Mouse (Mus musculus) layer of hippocampus, postnatal 36 days (tissue): ENCODE results near the gene Slc36a4. TPM values are rescaled to one million over a fixed set of nuclear protein-coding genes. Genes with fewer than 3 reads are reported as not detected.
A peak's percentile ranks its signal among the peaks of the same experiment; 100 is the strongest.

Source experiments
- DNase-seq, 2 experiments: peaks; one replicate each; pipeline ENCODE4 v3.0.0; 2022
- total RNA-seq, 2 experiments: library from RNA; stranded (reverse); gene quantifications; 2 replicates each; pipeline ENCODE4 v1.2.3; 2021

Gene Slc36a4
- 10 to 100 TPM; 45.6 to 47.5 TPM for total RNA-seq

DNA sequence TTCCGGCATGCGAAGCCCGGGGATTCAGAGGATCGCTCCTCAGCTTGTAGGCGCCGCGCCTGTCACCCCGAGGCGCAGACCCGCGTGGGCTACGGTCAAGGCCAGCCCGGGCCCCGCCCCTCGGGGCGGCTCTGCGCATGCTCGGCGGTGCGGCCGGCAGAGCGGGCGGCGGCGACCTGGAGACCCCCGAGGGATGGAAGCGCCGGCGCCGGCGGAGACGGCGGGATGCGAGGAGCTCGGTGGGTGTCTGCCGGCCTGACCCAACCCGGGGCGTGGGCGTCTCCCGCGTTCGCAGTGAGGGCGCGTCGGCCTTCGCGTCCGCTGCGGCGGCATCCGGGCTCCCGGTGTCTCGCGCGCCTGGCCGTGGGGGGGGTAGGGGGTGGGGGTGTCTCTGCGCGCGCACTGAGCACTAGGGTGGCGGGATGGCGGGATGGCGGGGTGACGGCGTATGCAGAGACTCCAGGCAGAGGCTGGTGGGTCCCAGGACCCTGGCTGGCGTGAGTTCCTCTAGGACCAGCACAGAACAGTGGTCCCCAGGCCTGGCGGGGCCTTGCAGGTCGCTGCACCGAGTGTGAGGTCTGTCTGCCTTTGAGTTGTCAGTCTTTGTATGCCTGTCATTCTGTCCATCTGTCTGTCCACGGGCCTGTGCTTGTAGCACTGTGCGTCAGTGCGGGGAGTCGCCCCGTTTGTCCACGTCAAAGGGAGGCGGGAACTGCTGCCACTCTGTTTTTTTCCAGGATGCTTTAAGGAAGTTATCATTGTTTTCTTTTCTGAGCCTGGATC is at the start of gene Slc36a4:
TSS of gene Slc36a4 (plus strand) at position 140 of the 783 bp plus-strand sequence.
- peak; percentile 74 to 75 for DNase-seq

DNA sequence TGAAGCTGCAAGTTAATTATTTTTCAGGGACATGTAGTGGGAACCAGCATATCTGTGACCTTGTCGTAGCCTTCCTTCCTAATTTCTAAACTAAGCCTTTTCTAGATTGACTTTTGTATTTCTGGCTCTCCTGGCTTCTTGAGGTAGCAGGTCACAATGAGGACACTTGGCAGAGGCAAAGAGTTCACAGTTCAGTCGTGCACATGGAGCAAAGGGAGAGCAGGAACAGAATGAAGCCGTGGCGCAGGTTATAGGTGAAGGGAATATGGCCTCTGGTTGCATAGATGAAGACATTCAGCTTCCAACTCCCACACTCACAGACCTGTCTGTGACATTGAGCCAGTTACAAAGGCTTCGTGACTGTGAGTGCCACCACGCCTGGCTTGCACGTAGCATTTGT is 44.9 kb upstream of the Slc36a4 start:
- DNase-seq: no peak

DNA sequence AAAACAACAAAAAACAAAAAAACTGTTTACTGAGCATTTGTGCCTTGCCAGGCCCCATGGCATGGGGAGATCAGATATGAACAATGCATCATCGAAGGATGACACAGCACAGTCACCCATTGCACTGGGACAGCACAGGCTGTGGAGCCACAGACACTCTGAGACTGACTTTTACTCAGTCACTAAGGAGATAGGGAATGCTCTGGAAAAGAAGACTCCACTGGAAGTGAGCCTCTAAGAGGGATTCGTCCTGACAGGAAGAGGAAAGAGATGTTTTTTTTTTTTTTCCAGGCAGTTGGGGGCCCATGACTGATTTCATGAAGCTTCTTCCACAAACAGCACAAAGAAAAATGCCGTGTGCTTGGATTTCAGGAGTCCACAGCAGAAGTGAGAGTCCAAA is 40.1 kb upstream of the Slc36a4 start:
- no peak for DNase-seq

DNA sequence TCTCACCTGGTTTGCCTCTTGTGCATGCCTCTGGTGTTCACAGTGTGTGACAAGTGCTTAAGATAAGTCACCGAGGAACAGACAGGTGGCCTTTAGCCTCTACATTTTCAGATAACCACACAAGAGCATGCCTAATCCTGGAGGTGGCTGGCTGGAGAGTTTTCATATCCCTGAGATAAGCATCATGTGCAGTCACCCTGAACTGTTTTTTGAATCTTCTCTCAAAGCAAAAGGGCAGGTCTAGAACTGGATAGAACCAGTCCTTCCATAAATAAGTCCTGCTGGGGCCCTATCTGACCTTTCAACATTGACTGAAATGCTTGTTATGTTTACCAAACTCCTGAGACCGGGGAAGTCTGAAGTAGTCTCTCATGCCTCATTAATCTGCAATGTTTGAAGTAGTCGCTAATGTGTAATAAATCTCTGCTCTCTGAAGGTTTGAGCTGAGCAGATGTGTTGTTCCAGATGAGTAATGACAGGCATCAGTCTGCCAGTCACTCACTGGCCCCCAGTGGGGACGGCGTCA is 39.5 kb upstream of the Slc36a4 start:
- DNase-seq: no peak

DNA sequence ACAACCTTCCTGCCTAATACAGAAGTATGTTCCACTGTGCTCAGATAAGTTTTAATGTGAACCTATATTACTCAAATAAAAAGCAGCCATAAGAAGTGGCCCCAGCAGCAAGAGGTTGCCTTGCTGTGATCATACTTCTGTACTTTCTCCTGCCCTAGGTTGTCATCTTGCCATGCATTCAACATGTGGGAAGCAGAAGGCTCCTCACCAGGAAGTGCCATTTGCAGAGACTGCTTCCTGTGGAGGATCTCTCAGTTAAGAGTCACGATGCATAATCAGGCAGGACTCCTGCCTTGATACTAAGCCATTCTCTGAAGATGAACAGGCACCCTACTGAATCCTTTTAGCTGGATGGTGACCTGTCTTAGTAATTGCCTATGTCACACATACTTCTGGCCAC is 37.3 kb upstream of the Slc36a4 start:
- no peak for DNase-seq

DNA sequence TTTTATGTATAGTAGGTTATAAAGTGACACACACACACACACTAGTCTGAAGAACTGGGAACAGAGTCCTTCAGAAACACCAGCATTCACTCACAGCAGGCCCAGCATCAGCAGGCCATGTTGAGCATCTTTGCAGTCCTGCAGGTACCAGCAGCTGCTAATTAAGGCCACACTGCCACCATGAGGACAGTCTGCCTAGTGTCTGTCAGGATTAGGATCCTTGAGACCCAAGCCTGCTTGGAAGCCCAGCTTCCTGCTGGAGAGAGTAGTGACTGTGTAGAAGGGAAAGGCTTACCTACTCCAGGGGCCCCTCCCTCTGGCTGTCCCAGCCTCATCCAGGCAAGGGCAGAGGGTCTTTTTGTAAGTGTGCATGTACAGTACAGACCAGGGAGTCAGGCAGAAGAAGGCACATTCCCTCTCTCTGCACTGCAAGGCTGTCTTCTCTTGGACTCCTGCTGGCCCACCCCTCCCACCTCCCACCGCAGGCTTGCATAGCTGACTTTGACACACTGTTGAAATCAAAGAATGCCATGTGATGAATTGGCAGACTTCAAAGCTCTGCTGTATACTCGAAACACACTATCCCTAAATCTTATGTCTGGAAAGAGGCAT is 27.6 kb upstream of the Slc36a4 start:
- DNase-seq: peak; percentile 68 to 69

DNA sequence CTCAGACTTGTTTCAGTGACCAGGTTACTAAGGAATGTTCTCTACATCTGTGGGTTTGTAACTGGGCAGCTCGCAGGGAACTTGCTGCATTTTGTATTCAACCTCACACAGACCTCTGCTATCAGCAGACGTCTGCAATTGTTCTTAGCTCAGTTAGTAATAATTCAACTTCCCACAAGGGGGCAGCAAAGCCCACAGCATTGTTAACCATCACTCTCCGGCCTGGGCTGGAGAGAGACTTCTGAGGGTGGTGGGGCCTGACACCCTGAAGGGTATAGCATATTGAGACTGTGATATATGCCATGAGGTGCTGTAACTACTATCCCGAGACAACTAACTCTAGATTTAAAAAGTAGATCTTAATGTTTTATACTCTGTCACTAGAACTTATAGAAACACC is 24.3 kb upstream of the Slc36a4 start:
- peak; percentile 35 to 77 for DNase-seq

DNA sequence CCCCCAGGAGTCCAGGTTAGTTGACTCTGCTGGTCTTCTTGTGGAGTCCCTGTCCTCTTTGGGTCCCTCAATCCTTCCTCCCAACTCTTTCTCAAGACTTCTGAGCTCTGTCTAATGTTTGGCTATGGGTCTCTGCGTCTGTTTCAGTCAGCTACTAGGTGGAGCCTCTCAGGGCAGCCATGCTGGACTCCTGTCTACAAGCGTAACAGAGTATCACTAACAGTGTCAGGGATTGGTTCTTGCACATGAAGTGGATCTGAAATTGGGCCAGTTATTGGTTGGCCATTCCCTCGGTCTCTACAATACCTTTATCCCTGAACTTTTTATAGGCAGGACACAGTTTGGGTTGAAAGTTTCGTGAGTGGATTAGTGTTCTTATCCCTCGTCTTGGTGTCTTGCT is 22.2 kb upstream of the Slc36a4 start:
- DNase-seq: no peak

DNA sequence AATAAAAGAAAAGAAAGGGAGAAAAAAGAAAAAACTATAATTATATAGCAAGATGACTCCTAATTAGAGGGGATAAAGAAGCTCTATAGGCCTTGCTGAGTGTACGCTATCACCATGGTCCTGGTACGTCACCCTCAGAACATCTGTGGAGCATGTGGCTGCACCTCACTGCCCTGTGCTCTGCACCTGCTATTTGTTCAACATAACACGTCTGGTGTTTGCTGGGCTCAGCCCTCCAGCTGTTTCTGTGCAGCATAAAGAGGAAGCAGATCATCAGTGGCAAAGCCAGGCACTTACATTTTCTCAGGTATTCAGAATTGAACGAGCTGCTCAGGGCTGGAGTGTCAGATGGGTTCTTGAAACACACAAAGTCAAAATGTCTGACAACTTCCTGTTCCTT is 15.7 kb upstream of the Slc36a4 start:
- DNase-seq: no peak

DNA sequence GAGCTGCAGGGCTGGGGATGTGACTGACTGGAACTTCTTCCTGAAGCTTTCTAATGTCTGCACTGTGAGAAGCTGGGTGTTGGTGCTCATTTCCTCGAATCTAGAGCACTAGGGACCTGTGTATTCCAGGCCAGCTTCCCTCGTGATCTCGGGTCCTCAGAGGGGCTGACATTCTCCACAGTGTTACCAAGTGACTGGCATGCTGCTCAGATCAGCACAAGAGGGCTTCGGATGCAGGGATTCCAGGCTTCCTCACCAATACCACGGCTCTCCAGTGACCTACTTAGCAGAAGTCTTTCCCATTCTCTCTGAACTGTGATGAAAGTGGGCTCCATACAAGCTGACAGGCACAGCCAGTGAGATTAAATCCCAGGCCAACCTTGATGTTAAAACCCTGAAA is 14.5 kb upstream of the Slc36a4 start:
- no peak for DNase-seq

DNA sequence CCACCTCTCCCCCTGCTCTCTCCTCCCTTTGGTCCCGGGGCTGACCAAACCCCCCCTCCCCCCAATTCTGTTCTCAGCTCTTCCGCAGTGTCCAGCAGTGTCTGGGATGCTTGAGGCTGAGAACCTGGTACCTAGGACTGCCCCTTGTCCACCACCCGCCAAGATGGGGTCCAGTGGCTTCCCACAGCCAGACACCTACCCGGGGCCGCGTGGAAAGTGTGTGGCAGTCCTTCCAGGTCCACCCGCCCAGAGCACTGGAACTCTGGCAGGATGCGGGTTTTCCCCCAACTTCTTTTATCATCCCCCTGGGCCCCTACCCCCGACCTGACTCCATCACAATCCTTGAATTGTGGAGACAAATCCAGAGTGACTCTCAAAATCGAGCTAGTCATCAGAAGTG is 3.8 kb upstream of the Slc36a4 start:
- no peak for DNase-seq

DNA sequence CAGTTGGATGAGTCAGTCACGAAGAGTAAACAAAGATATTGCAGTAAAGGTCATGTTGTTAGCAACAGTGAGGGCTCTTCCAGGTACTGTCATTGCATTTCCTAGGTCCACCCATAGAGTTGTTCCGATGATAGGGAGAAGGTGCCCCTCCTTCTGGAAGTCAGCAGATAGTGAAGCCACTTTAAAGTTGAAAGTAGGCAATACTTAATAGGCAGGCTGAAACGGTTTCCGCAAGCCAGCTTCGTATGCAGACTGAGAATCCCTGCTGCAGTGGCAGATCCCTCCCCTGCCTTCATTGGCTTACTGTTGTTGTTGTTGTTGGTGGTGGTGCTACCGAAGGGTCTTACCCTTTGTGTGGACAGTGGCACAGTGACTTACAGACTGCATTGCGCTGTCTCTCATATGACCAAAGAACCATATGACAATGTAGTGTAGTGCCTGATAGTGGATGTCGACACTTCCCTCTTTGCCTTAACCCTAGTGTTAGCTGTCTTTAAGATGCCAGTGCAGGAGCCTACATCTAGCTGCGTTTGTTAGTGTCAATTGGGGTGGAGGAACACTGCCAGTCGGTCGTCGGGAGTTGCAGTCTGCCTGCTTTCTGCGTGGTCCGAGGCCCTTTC is 449 bp upstream of the Slc36a4 start:
- no peak for DNase-seq

DNA sequence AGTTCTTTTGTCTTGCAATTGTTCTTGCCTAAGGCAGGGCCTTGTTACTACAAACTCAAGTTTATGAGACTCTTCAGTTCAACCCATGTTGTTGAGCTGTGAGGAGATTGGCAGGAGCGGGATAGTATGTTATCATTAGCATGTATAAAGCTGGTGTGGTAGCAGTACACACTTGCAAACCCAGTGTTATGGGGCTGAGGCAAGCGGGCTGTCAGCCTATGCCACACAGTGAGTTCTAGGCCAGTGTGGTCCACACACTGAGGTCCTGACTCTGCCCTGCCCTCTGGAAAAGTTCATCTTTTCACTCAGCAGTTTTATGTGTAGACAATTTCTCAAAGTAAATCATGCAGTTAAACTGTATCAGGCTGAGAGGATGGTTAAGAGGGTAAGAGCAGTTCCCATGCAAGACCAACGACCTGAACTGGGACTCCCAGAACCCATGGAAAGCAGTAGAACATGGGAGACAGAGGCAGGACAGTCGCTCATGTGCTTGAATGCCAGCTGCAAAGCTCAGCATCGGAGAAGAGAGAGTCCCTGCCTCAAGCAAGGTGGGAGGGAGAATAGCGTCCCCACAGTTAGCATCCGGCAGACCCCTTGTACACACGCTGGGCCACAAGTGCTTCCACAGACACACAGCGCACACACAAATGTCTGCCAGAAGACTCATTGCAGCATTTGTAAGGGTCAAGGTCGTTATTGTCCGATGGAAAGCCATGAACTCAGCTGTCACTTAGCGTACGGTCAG is 1.5 kb downstream of the Slc36a4 start:
- DNase-seq: no peak

DNA sequence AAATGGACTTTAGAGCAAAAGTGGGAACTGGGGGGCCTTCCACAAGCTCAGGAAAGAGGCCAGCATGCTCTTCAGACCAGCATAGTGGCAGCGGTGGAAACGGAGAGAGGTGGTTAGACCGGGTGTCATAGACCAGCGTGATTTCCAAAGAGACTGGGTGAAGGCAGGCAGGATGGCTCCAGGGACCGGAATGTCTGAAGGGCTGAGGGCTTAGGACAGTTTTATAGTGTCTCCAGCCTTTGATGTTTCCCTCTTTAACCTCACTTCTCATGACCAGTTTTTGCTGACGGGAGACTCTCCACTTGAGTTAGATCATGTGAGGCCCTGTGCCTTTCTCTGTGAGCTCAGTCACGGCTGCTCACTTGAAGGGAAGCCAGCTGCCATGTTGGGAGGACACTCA is 2.1 kb downstream of the Slc36a4 start:
- no peak for DNase-seq

DNA sequence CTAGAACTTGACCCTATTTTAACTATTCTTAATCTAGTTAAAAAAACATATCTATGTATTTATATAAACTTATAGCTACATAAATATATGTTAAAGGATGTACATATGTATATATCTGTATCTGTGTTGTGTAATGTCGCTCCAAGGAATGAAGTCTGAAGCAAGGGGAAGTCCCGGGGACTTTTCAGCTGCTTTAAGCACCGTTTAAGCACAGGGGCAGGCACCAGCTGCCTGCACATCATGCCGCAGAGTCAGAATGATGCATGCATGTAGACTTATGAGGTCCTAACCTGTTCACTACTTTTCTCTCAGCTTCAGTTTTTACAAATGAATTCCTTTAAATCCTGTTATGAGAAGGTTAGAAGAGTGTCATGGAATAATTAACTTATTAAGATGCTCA is 5.3 kb downstream of the Slc36a4 start:
- DNase-seq: no peak

DNA sequence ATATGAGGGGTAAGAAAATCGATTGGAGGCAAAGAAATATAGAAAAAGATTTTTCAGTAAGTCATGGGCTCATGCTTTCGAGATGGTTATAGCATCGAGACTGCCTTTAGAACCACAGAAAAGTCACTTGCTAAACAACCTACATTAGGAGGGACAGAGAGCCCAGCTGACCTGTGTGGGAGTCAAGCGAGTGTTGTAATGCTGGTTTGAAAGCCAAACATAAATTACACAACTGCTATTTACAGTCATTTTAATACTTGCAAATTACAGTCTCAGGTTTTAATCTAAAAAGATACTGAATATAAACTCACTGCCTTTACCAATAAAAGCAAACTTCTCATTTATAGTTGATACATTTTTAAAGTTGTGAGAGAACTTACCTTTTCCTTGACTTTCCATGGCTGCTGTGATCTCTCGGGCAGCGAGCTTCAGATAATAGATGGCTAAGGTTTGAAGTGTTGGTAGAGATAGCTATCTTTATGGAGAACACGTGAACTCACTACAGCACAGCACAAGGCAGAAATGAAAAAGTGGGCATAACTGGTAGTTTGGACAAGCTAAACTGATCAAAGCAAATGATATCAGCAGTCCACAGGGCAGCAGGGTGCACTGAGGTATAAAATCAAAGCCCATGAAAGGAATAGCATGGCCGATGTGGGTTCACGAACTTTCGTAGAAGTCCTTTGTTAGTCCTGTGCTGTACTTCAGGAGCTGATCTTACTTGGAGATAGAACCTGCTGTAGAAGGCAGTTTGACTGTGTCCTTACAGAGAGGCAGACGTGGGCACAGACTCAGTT is 5.9 kb downstream of the Slc36a4 start:
- DNase-seq: no peak

DNA sequence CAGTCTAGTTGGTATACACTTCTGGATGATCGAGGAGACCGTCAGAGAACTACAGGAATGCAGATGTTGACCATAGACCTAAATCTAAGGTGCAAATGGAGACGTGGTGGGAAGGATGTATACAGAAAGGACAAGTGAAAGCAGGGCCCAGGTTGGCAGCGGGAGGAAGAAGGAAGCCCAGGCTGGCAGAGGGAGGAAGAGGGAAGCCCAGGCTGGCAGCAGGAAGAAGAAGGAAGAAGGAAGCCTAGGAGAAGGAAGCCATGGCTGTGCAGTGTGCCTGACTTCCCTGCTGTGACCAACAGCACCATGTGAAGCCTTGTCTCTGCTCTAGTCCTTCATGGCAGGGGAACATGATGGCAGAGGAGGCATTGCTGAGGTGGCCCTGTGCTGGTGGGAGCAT is 7.8 kb downstream of the Slc36a4 start:
- DNase-seq: no peak

DNA sequence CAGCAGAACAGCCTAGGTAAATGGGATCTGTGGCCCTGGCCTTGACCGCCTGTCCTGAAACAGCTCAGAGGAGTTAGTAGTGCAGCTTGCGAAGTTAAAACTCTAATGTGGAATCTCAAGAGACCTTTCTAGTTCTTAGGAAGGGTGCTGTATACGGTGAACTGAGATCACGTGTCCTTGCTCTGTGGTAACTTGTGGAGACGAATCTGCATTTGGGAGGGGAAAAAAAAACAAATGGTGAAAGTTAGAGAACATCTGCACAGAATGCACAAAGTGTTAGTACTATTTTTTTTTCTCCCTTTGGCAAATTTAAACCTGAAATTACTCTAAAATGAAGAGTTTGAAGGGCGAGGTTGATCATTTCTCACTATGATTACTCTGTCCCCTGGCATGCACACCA is 8.8 kb downstream of the Slc36a4 start:
- DNase-seq: no peak

DNA sequence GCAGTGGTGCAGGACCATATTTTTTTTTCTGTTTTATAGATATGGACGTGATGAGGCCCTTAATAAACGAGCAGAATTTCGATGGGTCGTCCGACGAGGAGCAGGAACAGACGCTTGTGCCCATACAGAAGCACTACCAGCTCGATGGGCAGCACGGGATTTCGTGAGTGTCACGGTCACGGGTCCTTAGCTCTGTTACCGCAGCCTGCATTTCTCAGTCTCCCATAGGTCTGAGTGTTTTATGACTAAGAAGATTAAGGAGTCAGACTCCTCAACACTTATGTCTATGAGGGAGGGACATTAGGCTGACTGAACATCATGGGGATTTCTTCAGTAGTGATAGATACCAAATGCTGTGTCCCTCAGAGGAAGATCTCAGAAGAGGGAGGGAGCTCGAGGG is 10.1 kb downstream of the Slc36a4 start:
- no peak for DNase-seq

DNA sequence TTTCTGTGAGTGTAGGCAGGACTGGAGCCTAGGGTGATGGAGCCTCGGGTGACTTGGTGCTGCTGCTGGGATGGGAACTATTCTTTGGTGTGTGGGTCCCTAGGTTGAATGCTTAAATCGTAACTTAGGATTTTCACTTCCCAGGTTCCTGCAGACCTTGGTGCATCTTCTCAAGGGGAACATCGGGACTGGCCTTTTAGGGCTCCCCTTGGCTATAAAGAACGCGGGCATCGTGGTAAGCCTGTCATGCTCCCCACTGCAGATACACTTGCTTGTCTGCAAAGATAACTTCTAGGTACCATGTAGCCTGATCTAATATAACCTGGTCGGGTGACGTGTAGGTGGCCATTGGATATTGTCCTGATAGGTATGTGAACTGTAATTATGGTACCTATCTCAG is 11.0 kb downstream of the Slc36a4 start:
- no peak for DNase-seq

DNA sequence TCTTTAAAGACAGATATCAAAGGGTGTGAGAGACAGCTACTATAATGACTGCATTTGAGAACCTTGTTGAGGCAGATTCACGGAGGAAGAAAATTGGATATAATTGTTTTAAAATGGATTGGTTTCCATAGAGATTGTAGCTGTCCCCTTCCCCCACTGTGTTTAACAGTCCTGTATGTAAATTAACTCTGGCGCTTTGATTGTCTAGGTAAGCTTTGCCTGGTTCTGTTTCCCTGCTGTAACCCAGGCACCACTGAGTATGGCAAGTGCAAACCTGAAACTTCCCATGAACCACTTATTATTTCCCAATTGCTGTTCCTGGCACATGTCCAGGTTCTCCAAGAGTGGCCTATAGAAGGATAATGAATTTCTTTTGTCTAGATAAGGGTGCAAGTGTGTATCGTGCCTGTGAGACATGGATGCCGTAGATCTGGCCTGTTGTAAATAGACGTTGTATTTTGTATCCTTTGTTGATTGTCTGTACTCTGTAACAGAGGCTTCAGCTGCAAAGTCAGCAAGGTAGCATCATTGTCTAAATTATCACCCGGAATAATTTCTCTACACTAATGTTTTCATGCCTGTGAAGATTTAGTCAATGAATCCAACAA is 11.8 kb downstream of the Slc36a4 start:
- DNase-seq: no peak

DNA sequence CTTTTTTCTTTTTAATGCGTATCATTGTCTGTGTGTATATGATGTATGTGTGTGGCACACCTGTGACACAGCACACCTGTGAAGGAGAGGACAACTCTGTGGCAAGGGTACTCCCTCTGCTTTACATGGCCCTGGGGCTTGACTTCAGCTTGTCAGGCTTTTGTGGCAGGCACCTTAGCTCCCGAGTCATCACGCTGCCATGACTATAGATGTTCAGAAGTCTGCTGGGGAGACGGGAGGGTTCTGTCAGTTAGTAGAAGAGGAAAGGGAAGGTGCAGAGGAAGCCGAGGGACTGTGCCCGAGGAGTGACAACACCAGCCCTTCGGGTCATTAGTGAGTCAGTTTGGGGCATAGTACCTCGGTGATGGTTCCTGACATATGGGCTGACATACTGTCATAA is 13.0 kb downstream of the Slc36a4 start:
- DNase-seq: no peak
